Comparison of ENCODE assay signal across 23 mouse cellular contexts in the genomic region with DNA sequence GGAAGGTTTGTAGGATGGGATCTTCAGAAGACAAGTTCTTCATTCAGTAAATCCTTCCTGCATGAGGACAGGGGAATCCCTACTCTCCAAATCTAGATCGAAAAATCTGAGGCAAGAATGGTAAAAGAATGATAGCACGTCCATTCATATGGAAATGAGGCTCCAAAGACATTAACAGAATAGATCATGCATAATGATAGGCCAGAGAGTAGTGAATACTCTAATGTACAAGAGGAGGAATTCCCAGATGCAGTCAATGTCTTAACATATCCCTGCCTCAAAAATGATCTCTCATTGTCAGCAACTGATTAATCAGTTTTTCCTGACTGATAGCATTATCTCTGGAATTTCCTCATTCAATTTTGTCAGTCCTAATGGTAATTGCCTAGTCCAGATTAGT.
DNase-seq lines count a peak whose midpoint lies in the region; ATAC-seq and TF ChIP-seq lines count a peak whose summit lies in the region.
"Had no signal": no experiment of that assay in that cellular context is flagged by ENCODE, and none has a peak within 500 bp of the region (broad histone marks: within the 10 kb centered on the region; RNA-seq: fewer than 3 reads in every experiment).

No protein-coding gene starts in this region.

- no peaks in the 10 kb centered on the region for H3K36me3 ChIP-seq in hindbrain, embryonic 11.5 days (ENCODE audit: control insufficient read depth, insufficient read depth, low read length)
- H3K36me3 ChIP-seq in hindbrain, postnatal 0 days (ENCODE audit: insufficient read depth, low read length) = no peaks in the 10 kb centered on the region
- H3K36me3 ChIP-seq in lung, postnatal 0 days (ENCODE audit: insufficient read depth, low read length) = no peaks in the 10 kb centered on the region
- H3K36me3 ChIP-seq: embryonic facial prominence, embryonic 13.5 days; embryonic facial prominence, embryonic 15.5 days; forebrain, embryonic 10.5 days; forebrain, embryonic 12.5 days had no signal

- H3K4me2 ChIP-seq in hindbrain, embryonic 11.5 days (replicated peaks; ENCODE audit: low read depth, low read length) = no peak overlapping the region
- no peak overlapping the region for H3K4me2 ChIP-seq in hindbrain, postnatal 0 days (ENCODE audit: low read depth, low read length)
- H3K4me2 ChIP-seq in lung, postnatal 0 days (replicated peaks; ENCODE audit: low read depth, low read length) = no peak overlapping the region
- H3K4me2 ChIP-seq: embryonic facial prominence, embryonic 13.5 days; embryonic facial prominence, embryonic 15.5 days; forebrain, embryonic 12.5 days had no signal

- no peak for TF ChIP-seq EP300 in lung, postnatal 0 days (IDR thresholded peaks at IDR 0.05)

- H3K4me1 ChIP-seq in hindbrain, embryonic 11.5 days (replicated peaks; ENCODE audit: control insufficient read depth, insufficient read depth, low read length) = no peaks in the 10 kb centered on the region
- H3K4me1 ChIP-seq in hindbrain, postnatal 0 days (ENCODE audit: insufficient read depth, low read length) = no peaks in the 10 kb centered on the region
- no peaks in the 10 kb centered on the region for H3K4me1 ChIP-seq in lung, postnatal 0 days (ENCODE audit: insufficient read depth, low read depth, low read length)
- H3K4me1 ChIP-seq: embryonic facial prominence, embryonic 13.5 days; embryonic facial prominence, embryonic 15.5 days; forebrain, embryonic 10.5 days; forebrain, embryonic 12.5 days had no signal

- no peak overlapping the region for H3K4me3 ChIP-seq in hindbrain, embryonic 11.5 days (ENCODE audit: low read depth, low read length)
- H3K4me3 ChIP-seq in hindbrain, postnatal 0 days (ENCODE audit: low read length) = no peak overlapping the region
- no peak overlapping the region for H3K4me3 ChIP-seq in lung, postnatal 0 days (ENCODE audit: low read depth, low read length)
- H3K4me3 ChIP-seq: embryonic facial prominence, embryonic 13.5 days; embryonic facial prominence, embryonic 15.5 days; erythroblast, embryonic 14.5 days; forebrain, embryonic 10.5 days; forebrain, embryonic 12.5 days had no signal

- 47% methylated on average over 2 of the region's 2 CpGs for WGBS in hindbrain, embryonic 11.5 days
- WGBS in hindbrain, postnatal 0 days = 20% methylated on average over 2 of the region's 2 CpGs
- 67% methylated on average over 2 of the region's 2 CpGs for WGBS in lung, postnatal 0 days

- H3K9ac ChIP-seq in hindbrain, embryonic 11.5 days (ENCODE audit: low read depth, low read length) = no peak overlapping the region
- no peak overlapping the region for H3K9ac ChIP-seq in hindbrain, postnatal 0 days (replicated peaks; ENCODE audit: low read length)
- H3K9ac ChIP-seq in lung, postnatal 0 days (replicated peaks; ENCODE audit: low read depth) = no peak overlapping the region
- H3K9ac ChIP-seq: embryonic facial prominence, embryonic 13.5 days; embryonic facial prominence, embryonic 15.5 days; forebrain, embryonic 12.5 days had no signal

- no peaks in the 10 kb centered on the region for H3K27me3 ChIP-seq in hindbrain, embryonic 11.5 days (ENCODE audit: control insufficient read depth, insufficient read depth, low read length)
- H3K27me3 ChIP-seq in hindbrain, postnatal 0 days (ENCODE audit: insufficient read depth, low read length) = no peaks in the 10 kb centered on the region
- H3K27me3 ChIP-seq in lung, postnatal 0 days (replicated peaks; ENCODE audit: insufficient read depth, low read length) = no peaks in the 10 kb centered on the region
- H3K27me3 ChIP-seq: embryonic facial prominence, embryonic 13.5 days; embryonic facial prominence, embryonic 15.5 days; forebrain, embryonic 12.5 days had no signal

- TF ChIP-seq CTCF in hindbrain, postnatal 0 days (IDR thresholded peaks at IDR 0.05; ENCODE audit: low read depth) = no peak
- no peak for TF ChIP-seq CTCF in brain, embryonic 14.5 days (IDR thresholded peaks at IDR 0.05; ENCODE audit: borderline replicate concordance, extremely low read depth, insufficient read depth, insufficient read length)
- no peak for TF ChIP-seq CTCF in lung, postnatal 0 days (IDR thresholded peaks at IDR 0.05)

- H3K27ac ChIP-seq in hindbrain, embryonic 11.5 days (ENCODE audit: low read depth, low read length) = no peak overlapping the region
- no peak overlapping the region for H3K27ac ChIP-seq in hindbrain, postnatal 0 days
- H3K27ac ChIP-seq in lung, postnatal 0 days (ENCODE audit: low read length) = no peak overlapping the region
- H3K27ac ChIP-seq: embryonic facial prominence, embryonic 13.5 days; embryonic facial prominence, embryonic 15.5 days; forebrain, embryonic 10.5 days; forebrain, embryonic 12.5 days had no signal

- no peaks in the 10 kb centered on the region for H3K9me3 ChIP-seq in hindbrain, embryonic 11.5 days (ENCODE audit: control insufficient read depth, low read length)
- no peaks in the 10 kb centered on the region for H3K9me3 ChIP-seq in hindbrain, postnatal 0 days (ENCODE audit: low read length)
- no peaks in the 10 kb centered on the region for H3K9me3 ChIP-seq in lung, postnatal 0 days (ENCODE audit: low read length)
- H3K9me3 ChIP-seq: embryonic facial prominence, embryonic 13.5 days; embryonic facial prominence, embryonic 15.5 days; forebrain, embryonic 10.5 days; forebrain, embryonic 12.5 days had no signal

- ATAC-seq in hindbrain, embryonic 11.5 days (ENCODE audit: low FRiP score) = peak; percentile 54; the same call in 1 of the 2 replicates
- ATAC-seq in hindbrain, postnatal 0 days = no peak
- no peak for ATAC-seq in lung, postnatal 0 days
- ATAC-seq: activated CD4-positive, CD25-positive, alpha-beta regulatory T cell, adult 4 months; forebrain, embryonic 16.5 days; Patski had no signal

- TF ChIP-seq POLR2A in brain, embryonic 14.5 days (IDR thresholded peaks at IDR 0.05; ENCODE audit: borderline replicate concordance, extremely low read depth, insufficient read depth, insufficient read length, poor library complexity, severe bottlenecking) = no peak

- no peak for DNase-seq in hindbrain, embryonic 11.5 days (ENCODE audit: low spot score)
- DNase-seq in hindbrain, postnatal 0 days (ENCODE audit: low spot score) = no peak
- DNase-seq in Muller cell, postnatal 12 days (ENCODE audit: inconsistent ontology term) = peak; percentile 2
- DNase-seq in brain, embryonic 14.5 days (ENCODE audit: low read depth) = peak; percentile 17
- DNase-seq in lung, postnatal 0 days (ENCODE audit: low spot score) = no peak
- DNase-seq: adrenal gland, adult 8-10 months; adrenal gland, postnatal 14 days; adrenal gland, postnatal 36 days; cerebellum, adult 11 months; cerebellum, adult 18-20 months; cerebellum, adult 8-10 months; cerebellum, adult 9-11 months; cerebellum, postnatal 14 days; cerebellum, postnatal 36 days; embryo, embryonic 11 days had no signal

Comparison
In these comparisons a context has a peak if more than half of its experiments do, and no peak if none do; other contexts are left out.
1. DNase-seq: peak in Muller cell, postnatal 12 days (single experiment) and brain, embryonic 14.5 days (single experiment); none in hindbrain, embryonic 11.5 days (single experiment), hindbrain, postnatal 0 days (single experiment) and lung, postnatal 0 days (single experiment).